Comparison of ENCODE assay signal across 8 mouse cellular contexts in genomic region chr10:57000892-57001722, GRCm38 (mm10).
DNase-seq lines count a peak whose midpoint lies in the region; ATAC-seq and TF ChIP-seq lines count a peak whose summit lies in the region.

No protein-coding gene starts in this region.

- H3K4me1 ChIP-seq in ES-E14 (ENCODE audit: control insufficient read depth in 2 of 2, insufficient read depth in 2 of 2, low read length in 2 of 2, poor library complexity in 1 of 2): no peaks in the 10 kb centered on the region
- H3K4me1 ChIP-seq in forebrain, embryonic 12.5 days: peaks cover 3% of the 10 kb centered on the region; the same call in 1 of the 2 replicates
- no peaks in the 10 kb centered on the region for H3K4me1 ChIP-seq in lung, embryonic 14.5 days (ENCODE audit: insufficient read depth)

- no peak overlapping the region for H3K9ac ChIP-seq in ES-E14 (ENCODE audit: insufficient read depth, low read depth, low read length, poor library complexity, severe bottlenecking)
- H3K9ac ChIP-seq in forebrain, embryonic 12.5 days: no peak overlapping the region
- no peak overlapping the region for H3K9ac ChIP-seq in lung, embryonic 14.5 days

- no peaks in the 10 kb centered on the region for H3K36me3 ChIP-seq in ES-E14 (ENCODE audit: control insufficient read depth, insufficient read depth, low read length, poor library complexity, severe bottlenecking)
- no peaks in the 10 kb centered on the region for H3K36me3 ChIP-seq in forebrain, embryonic 12.5 days (replicated peaks)
- no peaks in the 10 kb centered on the region for H3K36me3 ChIP-seq in lung, embryonic 14.5 days (ENCODE audit: insufficient read depth)

- TF ChIP-seq CTCF in lung, embryonic 14.5 days (IDR thresholded peaks at IDR 0.05; ENCODE audit: low read depth): peak; percentile 82

- DNase-seq in ES-E14 (ENCODE audit: low read depth, low spot score): peak; percentile 42
- DNase-seq in c-Kit-positive CD71-negative TER-119-negative erythroid progenitor cells, embryonic 14.5 days (ENCODE audit: low read depth): peak; percentile 38
- DNase-seq in heart, postnatal 36 days: peak; percentile 28 to 54
- peak; percentile 11 for DNase-seq in large intestine, adult 2 months (ENCODE audit: low read depth, low spot score)
- peak; percentile 87 for DNase-seq in lung, embryonic 14.5 days

- peak overlapping the region; percentile 21; the same call in 1 of the 2 replicates for H3K4me2 ChIP-seq in forebrain, embryonic 12.5 days
- H3K4me2 ChIP-seq in lung, embryonic 14.5 days: peak overlapping the region; percentile 42

- H3K27ac ChIP-seq in ES-E14 (ENCODE audit: insufficient read depth, low read depth, low read length, poor library complexity, severe bottlenecking): no peak overlapping the region
- no peak overlapping the region for H3K27ac ChIP-seq in forebrain, embryonic 12.5 days
- no peak overlapping the region for H3K27ac ChIP-seq in lung, embryonic 14.5 days (ENCODE audit: low read depth)

- WGBS in forebrain, embryonic 12.5 days: 23% methylated on average over 16 of the region's 16 CpGs
- 28% methylated on average over 16 of the region's 16 CpGs for WGBS in large intestine, adult 2 months
- 20% methylated on average over 16 of the region's 16 CpGs for WGBS in lung, embryonic 14.5 days

- no peaks in the 10 kb centered on the region for H3K9me3 ChIP-seq in ES-E14 (ENCODE audit: control insufficient read depth, insufficient read depth, low read depth, low read length)
- no peaks in the 10 kb centered on the region for H3K9me3 ChIP-seq in forebrain, embryonic 12.5 days
- H3K9me3 ChIP-seq in lung, embryonic 14.5 days (ENCODE audit: low read depth, low read length): no peaks in the 10 kb centered on the region

- H3K27me3 ChIP-seq in forebrain, embryonic 12.5 days: no peaks in the 10 kb centered on the region
- no peaks in the 10 kb centered on the region for H3K27me3 ChIP-seq in lung, embryonic 14.5 days (ENCODE audit: insufficient read depth, low read length)

- intact Hi-C loops in heart, postnatal 36 days (cut with DNase I): loop anchor here (1.0 to 10.0 kb wide), 5 partner anchors 159 to 632 kb away; no protein-coding TSS in a partner anchor

- ATAC-seq in forebrain, embryonic 12.5 days (ENCODE audit: low FRiP score): peak; percentile 91
- peak; percentile 81 for ATAC-seq in lung, embryonic 14.5 days (ENCODE audit: insufficient read depth)
- ATAC-seq in neutrophil, adult 5-6 weeks (ENCODE audit: extremely low read depth, insufficient number of reproducible peaks, low FRiP score, poor library complexity, severe bottlenecking): 0 out of 2 replicates have a peak, but pooled peaks have one; percentile 51
- ATAC-seq in erythroid progenitor cell, adult 5-6 weeks (replicated peaks; ENCODE audit: low FRiP score, poor library complexity, severe bottlenecking): no peak

- H3K4me3 ChIP-seq in ES-E14 (ENCODE audit: insufficient read depth in 1 of 2, low read depth in 1 of 2, low read length in 2 of 2, poor library complexity in 1 of 2, severe bottlenecking in 1 of 2): no peak overlapping the region
- H3K4me3 ChIP-seq in forebrain, embryonic 12.5 days (replicated peaks): no peak overlapping the region
- H3K4me3 ChIP-seq in lung, embryonic 14.5 days (ENCODE audit: low read depth, low read length): no peak overlapping the region

- in situ Hi-C loops in ES-E14 (cut with MboI; ENCODE audit: low sequenced_read_pairs in 2 of 2, unreplicated experiment in 2 of 2): no loop called here

TF ChIP-seq in ES-E14, 5 proteins besides CTCF, POLR2A, EP300 and RAD21:
- TF ChIP-seq CHD2 (IDR thresholded peaks at IDR 0.05; ENCODE audit: low read depth, low read length) (no peak), ZC3H11A (IDR thresholded peaks at IDR 0.05; ENCODE audit: borderline replicate concordance, low read depth, low read length) (peak; percentile 54; the same call in 1 of the 2 replicates)

Comparison
In these comparisons a context has a peak if more than half of its experiments do, and no peak if none do; other contexts are left out.
1. DNase-seq: peak in every context shown above with its lines; median percentile 87 in lung, embryonic 14.5 days; 42 in ES-E14; 41 in heart, postnatal 36 days; 38 in c-Kit-positive CD71-negative TER-119-negative erythroid progenitor cells, embryonic 14.5 days; 11 in large intestine, adult 2 months.